Mouse (Mus musculus): Measurements from ENCODE around the gene Plin5. TPM values are rescaled to one million over a fixed set of nuclear protein-coding genes. Genes with fewer than 3 reads are reported as not detected.
A peak's percentile ranks its signal among the peaks of the same experiment; 100 is the strongest.

Gene Plin5
- total and polyA plus RNA-seq, 3 experiments: not detected

GRCm38 (mm10) chr17:56133457-56134363 lies 16.3 kb upstream of the Plin5 start:
- DNase-seq (ENCODE audit: low read depth, low spot score): peak; percentile 79
- Histone ChIP-seq H3K27me3 (ENCODE audit: control insufficient read depth in 1 of 2, insufficient read depth in 2 of 2, low read length in 2 of 2) (no peaks in the 10 kb centered on the region), H3K4me1 (ENCODE audit: control insufficient read depth in 1 of 2, insufficient read depth in 2 of 2, low read length in 2 of 2) (peaks cover 0 to 3% of the 10 kb centered on the region in 2 experiments; a peak in 2 of 4 replicates), H3K9me3 (replicated peaks; ENCODE audit: insufficient read depth, low read length) (no peaks in the 10 kb centered on the region), H3K27ac (ENCODE audit: control insufficient read depth, low read depth, low read length) (peak overlapping the region; percentile 73), H3K9ac (ENCODE audit: control insufficient read depth, low read depth, low read length, poor library complexity, severe bottlenecking) (peak overlapping the region; percentile 68), H3K4me3 (ENCODE audit: control insufficient read depth in 1 of 2, insufficient read depth in 1 of 2, low read depth in 2 of 2, low read length in 2 of 2) (peak overlapping the region; percentile 45 to 52), H3K36me3 (ENCODE audit: control insufficient read depth in 1 of 2, insufficient read depth in 2 of 2, low read length in 2 of 2) (peaks cover 0 to 2% of the 10 kb centered on the region in 2 experiments; a peak in 1 of 4 replicates), H3K79me2 (ENCODE audit: control insufficient read depth, insufficient read depth, low read length, poor library complexity) (no peaks in the 10 kb centered on the region)
- TF ChIP-seq MYC (IDR thresholded peaks at IDR 0.05; ENCODE audit: low read depth, low read length): peak; percentile 32; the same call in 1 of the 2 replicates
- no peak for TF ChIP-seq USF1 (IDR thresholded peaks at IDR 0.05; ENCODE audit: low read depth, low read length)
- TF ChIP-seq POLR2A (IDR thresholded peaks at IDR 0.05; ENCODE audit: control insufficient read depth in 1 of 2, insufficient read depth in 1 of 2, low read depth in 1 of 2, low read length in 2 of 2, poor library complexity in 1 of 2): peak; percentile 34 to 48; a peak in 1 of 4 replicates
- peak; percentile 45 for TF ChIP-seq NELFE (IDR thresholded peaks at IDR 0.05; ENCODE audit: low read depth, low read length)
- no peak for TF ChIP-seq MEF2A (IDR thresholded peaks at IDR 0.05; ENCODE audit: extremely low read depth, insufficient replicate concordance, low read depth, low read length, poor library complexity, severe bottlenecking)
- no peak for TF ChIP-seq HCFC1 (IDR thresholded peaks at IDR 0.05; ENCODE audit: low read depth, low read length)
- TF ChIP-seq POLR2AphosphoS2 (IDR thresholded peaks at IDR 0.05; ENCODE audit: low read length): no peak
- TF ChIP-seq CHD1 (IDR thresholded peaks at IDR 0.05; ENCODE audit: low read depth, low read length): no peak
- TF ChIP-seq KAT2A (conservative IDR thresholded peaks at IDR 0.05; ENCODE audit: low read depth, low read length): no peak
- peak; percentile 48 for TF ChIP-seq MAX (IDR thresholded peaks at IDR 0.05; ENCODE audit: low read length)
- 0 out of 2 replicates have a peak, but pooled peaks have one; percentile 7 for TF ChIP-seq MYB (IDR thresholded peaks at IDR 0.05; ENCODE audit: low read depth, low read length)
- no peak for TF ChIP-seq ELF1 (IDR thresholded peaks at IDR 0.05; ENCODE audit: low read depth, low read length)
- peak; percentile 15; the same call in 1 of the 2 replicates for TF ChIP-seq SIN3A (IDR thresholded peaks at IDR 0.05; ENCODE audit: low read length)
- peak; percentile 54; the same call in 1 of the 2 replicates for TF ChIP-seq MXI1 (IDR thresholded peaks at IDR 0.05; ENCODE audit: low read depth, low read length)
- 0 out of 2 replicates have a peak, but pooled peaks have one; percentile 3 for TF ChIP-seq ETS1 (IDR thresholded peaks at IDR 0.05; ENCODE audit: low read depth, low read length)

DNA sequence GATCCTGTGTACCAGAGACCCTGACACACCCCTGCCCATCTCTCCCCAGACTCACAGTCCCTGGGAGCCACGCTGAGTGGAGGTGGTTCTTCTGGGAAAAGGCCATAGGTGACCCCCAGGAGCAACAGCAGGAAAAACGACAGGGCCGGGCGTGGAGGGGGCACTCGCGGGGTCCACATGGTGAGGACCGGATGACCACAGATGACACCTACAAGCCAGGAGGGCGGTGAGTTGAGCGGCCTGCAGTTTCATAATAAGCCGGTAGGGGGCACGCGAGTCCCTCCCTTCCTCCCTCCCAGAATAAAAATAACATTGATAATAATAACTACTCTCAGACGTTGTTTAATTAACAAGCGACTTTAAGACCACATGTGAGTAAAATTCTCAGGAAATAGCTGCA lies 15.3 kb upstream of the Plin5 start:
- peak; percentile 80 for DNase-seq (ENCODE audit: low read depth, low spot score)
- TF ChIP-seq USF2 (IDR thresholded peaks at IDR 0.05; ENCODE audit: borderline replicate concordance in 1 of 2, insufficient read depth in 1 of 2, low read depth in 1 of 2, low read length in 2 of 2): no peak
- no peak for TF ChIP-seq GABPA (IDR thresholded peaks at IDR 0.05; ENCODE audit: low read depth, low read length)
- peak; percentile 52; the same call in 1 of the 2 replicates for TF ChIP-seq MXI1 (IDR thresholded peaks at IDR 0.05; ENCODE audit: low read depth, low read length)
- TF ChIP-seq EP300 (IDR thresholded peaks at IDR 0.05; ENCODE audit: low read depth in 1 of 2, low read length in 2 of 2): no peak
- no peak for TF ChIP-seq MEF2A (IDR thresholded peaks at IDR 0.05; ENCODE audit: extremely low read depth, insufficient replicate concordance, low read depth, low read length, poor library complexity, severe bottlenecking)
- TF ChIP-seq CHD2 (IDR thresholded peaks at IDR 0.05; ENCODE audit: low read length): no peak
- TF ChIP-seq ZNF384 (IDR thresholded peaks at IDR 0.05; ENCODE audit: low read depth, low read length): no peak
- peak; percentile 62 for TF ChIP-seq SMC3 (IDR thresholded peaks at IDR 0.05; ENCODE audit: low read depth, low read length)
- TF ChIP-seq TCF12 (IDR thresholded peaks at IDR 0.05; ENCODE audit: low read depth, low read length): no peak
- TF ChIP-seq NRF1 (IDR thresholded peaks at IDR 0.05; ENCODE audit: insufficient read depth, low read depth, low read length, poor library complexity, severe bottlenecking): no peak
- TF ChIP-seq HCFC1 (IDR thresholded peaks at IDR 0.05; ENCODE audit: low read depth, low read length): no peak; the same call in 1 of the 2 replicates
- no peak for TF ChIP-seq NELFE (IDR thresholded peaks at IDR 0.05; ENCODE audit: low read depth, low read length)
- no peak for TF ChIP-seq BHLHE40 (IDR thresholded peaks at IDR 0.05; ENCODE audit: borderline replicate concordance, low read depth, low read length)
- TF ChIP-seq ZKSCAN1 (IDR thresholded peaks at IDR 0.05; ENCODE audit: low read depth, low read length): no peak
- TF ChIP-seq MYB (IDR thresholded peaks at IDR 0.05; ENCODE audit: low read depth, low read length): no peak
- peak; percentile 86 for TF ChIP-seq RAD21 (IDR thresholded peaks at IDR 0.05; ENCODE audit: low read depth, low read length)
- TF ChIP-seq MAFK (IDR thresholded peaks at IDR 0.05; ENCODE audit: borderline replicate concordance, low read depth, low read length): no peak

More for the DNA sequence above, 15.3 kb upstream of the Plin5 start:
- H3K4me3 ChIP-seq (ENCODE audit: control insufficient read depth in 1 of 2, insufficient read depth in 1 of 2, low read depth in 2 of 2, low read length in 2 of 2): peak overlapping the region in 1 of 2 experiments; percentile 45; a peak in 2 of 4 replicates
- H3K9ac ChIP-seq (ENCODE audit: control insufficient read depth, low read depth, low read length, poor library complexity, severe bottlenecking): peak overlapping the region; percentile 68; the same call in 1 of the 2 replicates
- H3K27ac ChIP-seq (ENCODE audit: control insufficient read depth, low read depth, low read length): no peak overlapping the region
- peaks cover 0 to 2% of the 10 kb centered on the region in 2 experiments; a peak in 1 of 4 replicates for H3K36me3 ChIP-seq (ENCODE audit: control insufficient read depth in 1 of 2, insufficient read depth in 2 of 2, low read length in 2 of 2)
- no peaks in the 10 kb centered on the region for H3K79me2 ChIP-seq (ENCODE audit: control insufficient read depth, insufficient read depth, low read length, poor library complexity)
- H3K27me3 ChIP-seq (ENCODE audit: control insufficient read depth in 1 of 2, insufficient read depth in 2 of 2, low read length in 2 of 2): no peaks in the 10 kb centered on the region
- no peaks in the 10 kb centered on the region for H3K9me3 ChIP-seq (replicated peaks; ENCODE audit: insufficient read depth, low read length)
- H3K4me1 ChIP-seq (ENCODE audit: control insufficient read depth in 1 of 2, insufficient read depth in 2 of 2, low read length in 2 of 2): peaks cover 0 to 3% of the 10 kb centered on the region in 2 experiments; a peak in 2 of 4 replicates
